Mouse (Mus musculus) layer of hippocampus, postnatal 10 days (tissue): ENCODE data around the gene Cuzd1. TPM values are rescaled to one million over a fixed set of nuclear protein-coding genes. Genes with fewer than 3 reads are reported as not detected.
A peak's percentile ranks its signal among the peaks of the same experiment; 100 is the strongest.

Experiments
- DNase-seq, 2 experiments: peaks; one replicate each; pipeline ENCODE4 v3.0.0; 2021; ENCODE audit warnings: low spot score in 2 of 2
- long read RNA-seq: library from polyadenylated mRNA; stranded (forward); transcript quantifications from one replicate; pipeline ENCODE4 v2.0.0, GENCODE M21; 2023
- total RNA-seq, 2 experiments: library from RNA; stranded (reverse); gene quantifications; 2 replicates each; pipeline ENCODE4 v1.2.3; 2021

Cuzd1 gene
- total RNA-seq, result not detected
- long read RNA-seq, result 0 reads

- no peak for DNase-seq
These were observed at the start of gene Cuzd1 for GRCm38 (mm10) chr7:131322192-131322591. Gene Cuzd1 (minus strand): TSS chr7:131322292.

- no peak for DNase-seq
These were observed 49.4 kb upstream of the Cuzd1 start for GRCm38 (mm10) chr7:131371470-131371860.

- peak; percentile 85 to 91 for DNase-seq
These were observed 48.8 kb upstream of the Cuzd1 start, which contains the start of gene Pstk for GRCm38 (mm10) chr7:131370648-131371469. Gene Pstk (plus strand): TSS chr7:131371141.

- no peak for DNase-seq
These were observed 42.0 kb upstream of the Cuzd1 start for GRCm38 (mm10) chr7:131364131-131364530.

GRCm38 (mm10) chr7:131362615-131363300 lies 40.7 kb upstream of the Cuzd1 start, which contains the start of gene 2310057M21Rik:
Gene 2310057M21Rik (minus strand): TSS chr7:131362759.
- DNase-seq, result peak; percentile 91 to 94

GRCm38 (mm10) chr7:131362269-131362614 lies 40.1 kb upstream of the Cuzd1 start:
- no peak for DNase-seq

GRCm38 (mm10) chr7:131356105-131356504 lies 34.0 kb upstream of the Cuzd1 start:
- no peak for DNase-seq

GRCm38 (mm10) chr7:131345856-131346541 lies 23.9 kb upstream of the Cuzd1 start:
- DNase-seq, result no peak

GRCm38 (mm10) chr7:131337502-131338068 lies 15.5 kb upstream of the Cuzd1 start:
- DNase-seq, result no peak

- no peak for DNase-seq
These were observed 11.5 kb upstream of the Cuzd1 start, which contains the start of gene Fam24a for GRCm38 (mm10) chr7:131333564-131333963. Gene Fam24a (plus strand): TSS chr7:131333864.

- no peak for DNase-seq
These were observed 9.6 kb upstream of the Cuzd1 start for GRCm38 (mm10) chr7:131331688-131332087.

- no peak for DNase-seq
These were observed 7.3 kb upstream of the Cuzd1 start, which contains the start of gene Fam24b for GRCm38 (mm10) chr7:131329416-131329815. Gene Fam24b (minus strand): TSS chr7:131329516.

GRCm38 (mm10) chr7:131327054-131327453 lies 5.0 kb upstream of the Cuzd1 start:
- DNase-seq, result no peak

GRCm38 (mm10) chr7:131318340-131318739 lies 3.8 kb downstream of the Cuzd1 start:
- no peak for DNase-seq

GRCm38 (mm10) chr7:131317587-131317986 lies 4.5 kb downstream of the Cuzd1 start:
- no peak for DNase-seq

- no peak for DNase-seq
These were observed 7.6 kb downstream of the Cuzd1 start for GRCm38 (mm10) chr7:131314493-131314892.

- DNase-seq, result no peak
These were observed 15.4 kb downstream of the Cuzd1 start for GRCm38 (mm10) chr7:131306733-131307132.

- no peak for DNase-seq
These were observed 18.8 kb downstream of the Cuzd1 start for GRCm38 (mm10) chr7:131303340-131303739.

- DNase-seq, result no peak
These were observed 24.9 kb downstream of the Cuzd1 start for GRCm38 (mm10) chr7:131297151-131297550.

- DNase-seq, result no peak
These were observed 56.2 kb downstream of the Cuzd1 start for GRCm38 (mm10) chr7:131265851-131266250.

- DNase-seq, result no peak
These were observed 57.8 kb downstream of the Cuzd1 start for GRCm38 (mm10) chr7:131264251-131264650.
